Mouse (Mus musculus): Measurements from ENCODE around the gene Klhl13.
A peak's percentile ranks its signal among the peaks of the same experiment; 100 is the strongest.

Klhl13 gene

DNA sequence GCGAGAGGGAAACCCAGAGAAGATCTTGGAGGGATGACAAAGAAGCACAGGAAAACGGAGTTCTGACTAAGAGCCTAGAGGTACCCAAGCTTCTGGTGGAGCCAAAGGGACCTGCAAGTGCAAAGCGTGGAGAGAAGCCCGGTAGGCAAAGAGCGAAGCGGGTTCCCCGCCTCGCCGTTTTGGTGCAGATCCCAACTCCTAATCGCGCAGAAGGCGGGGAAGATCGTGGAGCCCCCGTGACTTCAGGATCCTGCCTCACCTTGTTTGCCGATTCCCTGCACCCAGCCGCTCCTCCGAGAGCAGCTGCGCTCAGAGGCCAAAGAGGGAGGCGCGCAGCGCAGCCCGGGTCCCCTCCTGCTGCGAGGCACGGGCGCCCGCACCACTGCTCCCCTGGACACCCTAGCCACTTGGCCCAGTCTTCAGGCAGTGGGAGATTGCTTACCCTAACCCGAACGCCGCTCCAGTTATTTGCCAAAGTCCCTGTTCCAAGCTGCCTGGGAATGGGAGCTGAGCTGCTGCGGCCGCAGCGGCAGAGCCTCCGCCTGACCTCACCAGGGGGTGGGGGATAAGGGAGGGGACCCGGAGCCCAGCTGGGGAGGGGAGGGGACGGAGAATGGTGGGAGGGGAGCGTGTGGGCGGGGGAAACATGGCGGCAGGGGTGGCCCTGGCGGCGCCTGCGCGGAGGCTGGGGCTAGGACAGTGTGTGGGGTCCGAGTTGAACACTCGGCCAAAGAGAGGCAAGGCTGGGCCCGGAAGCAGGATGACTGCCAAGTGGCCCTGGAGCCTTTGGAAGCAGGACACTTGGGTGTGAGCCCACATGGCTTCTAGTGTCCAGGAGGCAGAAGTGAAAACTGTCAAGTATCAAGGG, at the start of gene Klhl13:
TSS of gene Klhl13 (minus strand) at position 569 of the 868 bp plus-strand sequence.
- peak; percentile 85 for DNase-seq (ENCODE audit: low spot score)

GRCm38 (mm10) chrX:23409296-23410149, 44.6 kb upstream of the Klhl13 start:
- no peak for DNase-seq (ENCODE audit: low spot score)

GRCm38 (mm10) chrX:23388716-23389115, 23.8 kb upstream of the Klhl13 start:
- DNase-seq (ENCODE audit: low spot score), result no peak

DNA sequence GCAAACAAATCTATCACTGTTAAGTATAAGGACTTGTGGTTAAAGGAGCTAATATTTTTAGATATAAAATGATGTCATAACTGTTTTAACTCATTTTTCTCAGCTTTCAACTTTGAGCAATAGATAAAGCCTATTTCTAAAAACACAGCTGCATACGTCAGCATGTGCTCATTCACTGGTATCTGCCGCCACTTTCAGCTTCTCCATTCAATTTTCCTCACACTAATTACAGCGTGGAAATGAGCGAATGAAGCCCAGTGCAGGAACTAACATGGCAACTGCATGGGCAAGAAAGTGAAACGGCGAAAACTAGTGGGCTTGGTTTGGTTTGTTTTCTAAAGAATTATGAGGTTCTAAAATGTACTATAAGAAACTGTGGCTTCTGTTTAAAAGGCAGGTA, 1.4 kb downstream of the Klhl13 start:
- no peak for DNase-seq (ENCODE audit: low spot score)

- DNase-seq (ENCODE audit: low spot score), result no peak
Observed at GRCm38 (mm10) chrX:23360446-23360845, 4.4 kb downstream of the Klhl13 start.

- DNase-seq (ENCODE audit: low spot score), result no peak
Observed at GRCm38 (mm10) chrX:23350083-23350482, 14.8 kb downstream of the Klhl13 start.

DNA sequence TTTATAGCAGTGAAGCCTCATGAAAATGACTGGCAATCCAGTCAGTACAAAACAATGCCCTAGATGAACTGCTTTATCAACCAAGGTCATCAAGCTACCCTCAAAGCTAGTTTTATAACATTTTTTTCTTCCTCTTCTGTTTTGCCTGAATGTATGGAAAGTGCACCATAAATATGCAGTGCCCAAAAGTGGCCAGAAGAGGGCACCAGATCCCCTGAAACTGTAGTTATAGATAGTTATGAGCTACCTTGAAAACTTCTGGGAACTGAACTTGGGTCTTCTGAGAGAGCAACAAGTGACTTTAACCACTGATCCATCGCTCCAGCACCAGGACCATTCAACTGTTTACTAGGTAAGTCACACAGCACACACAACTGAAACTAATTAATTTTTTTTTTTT, 36.8 kb downstream of the Klhl13 start:
- DNase-seq (ENCODE audit: low spot score), result no peak

DNA sequence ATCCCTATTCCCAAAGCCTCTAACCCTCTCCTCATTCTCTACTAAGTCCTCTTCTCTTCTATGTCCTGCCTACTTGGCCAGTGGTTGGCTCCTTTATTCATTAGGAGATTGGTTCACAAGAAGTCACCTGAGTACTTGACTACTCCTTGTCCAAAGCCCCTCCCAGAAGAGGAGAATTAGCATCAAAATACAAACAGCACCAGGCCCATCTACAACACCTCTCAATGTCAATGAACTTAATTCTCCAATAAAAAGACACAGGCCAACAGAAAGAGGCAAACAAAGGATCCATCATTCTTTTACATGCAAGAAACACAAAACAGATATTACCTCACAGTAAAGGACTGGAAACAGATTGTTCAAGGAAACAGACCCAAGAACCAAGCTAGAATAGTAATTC, 46.0 kb downstream of the Klhl13 start:
- DNase-seq (ENCODE audit: low spot score), result no peak

DNA sequence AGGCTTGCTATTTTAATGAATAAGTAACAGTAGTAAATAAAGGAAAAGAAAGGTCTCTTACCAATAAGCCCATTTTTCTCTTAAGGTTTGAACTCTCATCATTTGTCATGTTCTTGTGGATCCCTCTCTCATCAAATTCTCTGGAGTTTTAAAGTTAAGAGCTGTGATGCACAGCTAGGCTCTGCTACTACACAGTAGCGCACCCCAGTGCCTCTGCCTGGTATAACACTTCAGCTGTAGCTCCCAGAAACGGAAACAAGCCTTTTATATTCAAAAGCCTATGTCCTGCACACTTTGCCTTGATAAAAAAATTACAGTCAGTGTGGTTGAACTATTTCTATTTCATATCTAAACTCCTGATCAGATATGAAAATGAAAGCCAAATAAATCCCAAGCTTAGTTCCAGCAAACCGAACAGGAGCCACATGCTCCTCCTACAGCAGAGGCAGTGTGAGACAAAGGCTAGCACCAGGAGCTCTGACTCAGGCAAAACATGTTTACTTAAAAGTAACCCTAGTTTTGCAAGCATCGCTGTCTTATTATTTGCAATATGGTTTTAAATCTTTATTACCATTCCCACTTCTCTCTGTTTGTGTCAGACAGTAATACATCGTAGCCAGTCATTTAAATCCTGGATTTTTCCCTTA, 68.8 kb downstream of the Klhl13 start:
- no peak for DNase-seq (ENCODE audit: low spot score)

- no peak for DNase-seq (ENCODE audit: low spot score)
Observed at GRCm38 (mm10) chrX:23285442-23285817, 79.5 kb downstream of the Klhl13 start.

- DNase-seq (ENCODE audit: low spot score), result no peak
Observed at GRCm38 (mm10) chrX:23284530-23285441, 80.1 kb downstream of the Klhl13 start.

GRCm38 (mm10) chrX:23267601-23268000, 97.3 kb downstream of the Klhl13 start:
- DNase-seq (ENCODE audit: low spot score), result no peak

- DNase-seq (ENCODE audit: low spot score), result no peak
Observed at GRCm38 (mm10) chrX:23248752-23249151, 116.1 kb downstream of the Klhl13 start.

Measured in yolk sac, embryonic 10.5 days (tissue).